Mouse (Mus musculus) CH12.LX (cell line): ENCODE measurements at regions not wholly inside any gene's neighbourhood (a gene's known extent, or its start where the extent isn't known, plus 50 kb on each side); places are given as distances from the start of the nearest gene placed in this dataset.

Source experiments
- DNase-seq: peaks from one replicate; pipeline ENCODE4 v3.0.0-alpha.2; 2013; ENCODE audit errors: extremely low read depth
- H3K27ac ChIP-seq: 2 replicates; pipeline ENCODE4 v1.5.1; 2012; ENCODE audit warnings: low read depth, mild to moderate bottlenecking, control low read depth, moderate library complexity; ENCODE audit not compliant: insufficient read depth
- H3K27me3 ChIP-seq: replicated peaks from 2 replicates; pipeline ENCODE3; 2012; ENCODE audit warnings: inconsistent platforms
- H3K36me3 ChIP-seq, 2 experiments: replicated peaks in 1 of 2; 2 replicates each; pipeline versions ENCODE3 to v1.6.1; 2012; ENCODE audit warnings: inconsistent platforms in 1 of 2, low read length in 1 of 2, mild to moderate bottlenecking in 1 of 2, mixed read lengths in 1 of 2, moderate library complexity in 1 of 2; ENCODE audit not compliant: control insufficient read depth in 1 of 2, insufficient read depth in 1 of 2
- H3K4me1 ChIP-seq, 2 experiments: 2 replicates each; pipeline ENCODE4 v1.6.1; 2012; ENCODE audit warnings: inconsistent platforms in 1 of 2, moderate library complexity in 1 of 2; ENCODE audit not compliant: insufficient read depth in 2 of 2, control insufficient read depth in 1 of 2
- H3K4me2 ChIP-seq: 2 replicates; pipeline ENCODE4 v1.6.1; 2012; ENCODE audit warnings: low read depth, mild to moderate bottlenecking, control low read depth; ENCODE audit not compliant: poor library complexity, insufficient read depth, severe bottlenecking
- H3K4me3 ChIP-seq, 3 experiments: fragments of 150-350 bp in 1 of 3; sonication (generic) in 1 of 3; replicated peaks in 1 of 3; 2 replicates each; pipeline versions ENCODE3 to v1.5.1; 2011 to 2012; ENCODE audit warnings: low read depth in 2 of 3, low read length in 2 of 3, mild to moderate bottlenecking in 2 of 3, moderate library complexity in 2 of 3, control low read depth in 1 of 3, improper control_type of control experiment in 1 of 3, inconsistent platforms in 1 of 3, mixed read lengths in 1 of 3; ENCODE audit not compliant: poor library complexity in 1 of 3
- H3K79me2 ChIP-seq: replicated peaks from 2 replicates; pipeline ENCODE4 v1.6.1; 2012; ENCODE audit warnings: mild to moderate bottlenecking, moderate library complexity; ENCODE audit not compliant: control insufficient read depth, poor library complexity, insufficient read depth, severe bottlenecking; ENCODE audit errors: extremely low read depth
- H3K9ac ChIP-seq: 2 replicates; pipeline ENCODE4 v1.6.1; 2012; ENCODE audit warnings: low read depth, mild to moderate bottlenecking, control low read depth, moderate library complexity; ENCODE audit not compliant: insufficient read depth
- H3K9me3 ChIP-seq: replicated peaks from 2 replicates; pipeline ENCODE3; 2012; ENCODE audit warnings: low read length, inconsistent platforms, mixed read lengths
- BHLHE40 ChIP-seq: IDR thresholded peaks from 2 replicates; pipeline ENCODE4 v1.6.1; 2011; ENCODE audit warnings: mild to moderate bottlenecking, low read depth, low read length, improper control_type of control experiment
- CTCF ChIP-seq, 2 experiments: IDR thresholded peaks in 1 of 2; conservative IDR thresholded peaks in 1 of 2; 2 replicates each; pipeline ENCODE4 v1.5.1; 2011 to 2012; ENCODE audit warnings: low read depth in 2 of 2, low read length in 2 of 2, improper control_type of control experiment in 1 of 2, inconsistent platforms in 1 of 2, mild to moderate bottlenecking in 1 of 2, moderate library complexity in 1 of 2
- ELF1 ChIP-seq: IDR thresholded peaks from 2 replicates; pipeline ENCODE4 v1.6.1; 2014; ENCODE audit warnings: low read depth, mild to moderate bottlenecking, inconsistent platforms, low read length, improper control_type of control experiment
- ETS1 ChIP-seq: conservative IDR thresholded peaks from 2 replicates; pipeline ENCODE4 v1.6.1; 2012; ENCODE audit warnings: low read depth, mild to moderate bottlenecking, inconsistent platforms, low read length, improper control_type of control experiment, moderate library complexity
- GABPA ChIP-seq: IDR thresholded peaks from 2 replicates; pipeline ENCODE4 v1.6.1; 2012; ENCODE audit warnings: low read depth, low read length, improper control_type of control experiment, inconsistent platforms; ENCODE audit not compliant: insufficient replicate concordance
- HCFC1 ChIP-seq: IDR thresholded peaks from 2 replicates; pipeline ENCODE4 v1.6.1; 2012; ENCODE audit warnings: low read depth, mild to moderate bottlenecking, inconsistent platforms, low read length, improper control_type of control experiment
- IRF4 ChIP-seq: IDR thresholded peaks from 2 replicates; pipeline ENCODE4 v1.6.1; 2014; ENCODE audit warnings: low read depth, mild to moderate bottlenecking, inconsistent platforms, low read length, improper control_type of control experiment
- JUN ChIP-seq: IDR thresholded peaks from 2 replicates; pipeline ENCODE4 v1.6.1; 2011; ENCODE audit warnings: low read depth, mild to moderate bottlenecking, low read length, improper control_type of control experiment, moderate library complexity; ENCODE audit not compliant: insufficient read depth
- JUND ChIP-seq: conservative IDR thresholded peaks from 2 replicates; pipeline ENCODE4 v1.6.1; 2011; ENCODE audit warnings: low read depth, low read length, improper control_type of control experiment
- MAFK ChIP-seq: IDR thresholded peaks from 2 replicates; pipeline ENCODE4 v1.6.1; 2011; ENCODE audit warnings: low read length, improper control_type of control experiment; ENCODE audit not compliant: insufficient replicate concordance
- MAZ ChIP-seq: IDR thresholded peaks from 2 replicates; pipeline ENCODE4 v1.6.1; 2012; ENCODE audit warnings: low read depth, mild to moderate bottlenecking, inconsistent platforms, low read length, improper control_type of control experiment, moderate library complexity
- MEF2A ChIP-seq: IDR thresholded peaks from 2 replicates; pipeline ENCODE4 v1.6.1; 2014; ENCODE audit warnings: low read depth, mild to moderate bottlenecking, inconsistent platforms, low read length, improper control_type of control experiment, borderline replicate concordance
- MXI1 ChIP-seq: IDR thresholded peaks from 2 replicates; pipeline ENCODE4 v1.6.1; 2011; ENCODE audit warnings: mild to moderate bottlenecking, low read depth, low read length, improper control_type of control experiment
- NELFE ChIP-seq: IDR thresholded peaks from 2 replicates; pipeline ENCODE4 v1.6.1; 2011; ENCODE audit warnings: low read depth, low read length, improper control_type of control experiment
- PAX5 ChIP-seq: IDR thresholded peaks from 2 replicates; pipeline ENCODE4 v1.6.1; 2012; ENCODE audit warnings: low read length, inconsistent platforms, mixed read lengths
- POLR2A ChIP-seq: IDR thresholded peaks from 2 replicates; pipeline ENCODE4 v1.6.1; 2011; ENCODE audit warnings: low read depth, mild to moderate bottlenecking, improper control_type of control experiment, low read length
- POLR2AphosphoS2 ChIP-seq: IDR thresholded peaks from 2 replicates; pipeline ENCODE4 v1.6.1; 2011; ENCODE audit warnings: low read depth, low read length, improper control_type of control experiment
- RAD21 ChIP-seq: IDR thresholded peaks from 2 replicates; pipeline ENCODE4 v1.6.1; 2011; ENCODE audit warnings: low read depth, mild to moderate bottlenecking, low read length, improper control_type of control experiment, moderate library complexity
- RCOR1 ChIP-seq: conservative IDR thresholded peaks from 2 replicates; pipeline ENCODE4 v1.6.1; 2012; ENCODE audit warnings: low read depth, mild to moderate bottlenecking, inconsistent platforms, low read length, improper control_type of control experiment
- SIN3A ChIP-seq: IDR thresholded peaks from 2 replicates; pipeline ENCODE4 v1.6.1; 2012; ENCODE audit warnings: low read length, improper control_type of control experiment, inconsistent platforms
- SMC3 ChIP-seq: IDR thresholded peaks from 2 replicates; pipeline ENCODE4 v1.6.1; 2011; ENCODE audit warnings: low read depth, low read length, improper control_type of control experiment
- TBP ChIP-seq: conservative IDR thresholded peaks from 2 replicates; pipeline ENCODE4 v1.6.1; 2011; ENCODE audit warnings: low read depth, low read length, improper control_type of control experiment
- TCF12 ChIP-seq: IDR thresholded peaks from 2 replicates; pipeline ENCODE4 v1.6.1; 2014; ENCODE audit warnings: low read depth, mild to moderate bottlenecking, inconsistent platforms, low read length, improper control_type of control experiment
- UBTF ChIP-seq: IDR thresholded peaks from 2 replicates; pipeline ENCODE4 v1.6.1; 2012; ENCODE audit warnings: low read depth, mild to moderate bottlenecking, inconsistent platforms, low read length, improper control_type of control experiment, moderate library complexity
- USF2 ChIP-seq: conservative IDR thresholded peaks from 2 replicates; pipeline ENCODE4 v1.6.1; 2011; ENCODE audit warnings: low read depth, low read length, improper control_type of control experiment
- ZC3H11A ChIP-seq: IDR thresholded peaks from 2 replicates; pipeline ENCODE4 v1.6.1; 2012; ENCODE audit warnings: low read depth, mild to moderate bottlenecking, inconsistent platforms, low read length, improper control_type of control experiment
- ZKSCAN1 ChIP-seq: IDR thresholded peaks from 2 replicates; pipeline ENCODE4 v1.6.1; 2012; ENCODE audit warnings: low read depth, inconsistent platforms, low read length, improper control_type of control experiment, borderline replicate concordance
- ZNF384 ChIP-seq: IDR thresholded peaks from 2 replicates; pipeline ENCODE4 v1.6.1; 2012; ENCODE audit warnings: low read depth, low read length, improper control_type of control experiment, inconsistent platforms
- dilution Hi-C: fragments of 300-500 bp; cut with MboI; formaldehyde crosslinking; loops from 2 replicates; pipeline ENCODE4 v1.14.3; 2020; ENCODE audit warnings: low sequenced_read_pairs; ENCODE audit not compliant: extremely low pct_unique_long_range_greater_than_20kb, extremely low pct_ligation_motif_present
- in situ Hi-C: fragments of 300-500 bp; cut with MboI; formaldehyde crosslinking; loops from 3 replicates; pipeline ENCODE4 v1.14.3; 2019; ENCODE audit warnings: low sequenced_read_pairs, low pct_ligation_motif_present, low pct_unique_long_range_greater_than_20kb, mixed read lengths

DNA sequence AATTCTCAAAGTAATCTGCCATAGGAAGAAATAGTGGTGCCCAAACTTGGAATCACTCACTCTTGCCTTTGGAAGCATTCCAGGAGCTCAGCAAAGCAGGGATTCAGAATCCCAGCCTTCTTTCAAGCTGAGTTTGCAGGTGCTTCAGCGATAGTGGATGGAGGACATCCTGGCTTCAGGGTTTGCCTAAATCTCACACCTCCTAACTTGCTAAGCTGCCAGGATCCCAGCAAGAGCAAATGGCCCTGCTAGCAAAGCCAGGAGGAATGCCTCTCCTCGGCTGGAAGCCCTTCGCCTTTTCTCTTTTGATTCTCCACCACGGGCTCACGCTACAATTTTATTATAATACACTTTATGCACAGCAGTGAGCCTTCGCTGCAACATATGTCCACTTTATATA, 301.0 kb upstream of the Zdhhc25 start:
- Histone ChIP-seq H3K4me3 (no peak overlapping the region), H3K27me3 (no peaks in the 10 kb centered on the region), H3K4me1 (no peaks in the 10 kb centered on the region), H3K79me2 (no peaks in the 10 kb centered on the region), H3K36me3 (no peaks in the 10 kb centered on the region), H3K9me3 (peaks cover 79% of the 10 kb centered on the region), H3K4me2 (no peak overlapping the region), H3K9ac (no peak overlapping the region), H3K27ac (no peak overlapping the region)
- dilution Hi-C loops = no loop called here
- in situ Hi-C loops = no loop called here
- TF ChIP-seq BHLHE40 = no peak
- TF ChIP-seq PAX5 = no peak
- no peak for TF ChIP-seq MAFK
- TF ChIP-seq POLR2AphosphoS2 = no peak
- no peak for TF ChIP-seq GABPA
- TF ChIP-seq SIN3A = no peak
- no peak for TF ChIP-seq JUN
- no peak for TF ChIP-seq NELFE
- no peak for TF ChIP-seq IRF4
- no peak for TF ChIP-seq ETS1
- TF ChIP-seq ZNF384 = no peak
- no peak for TF ChIP-seq ELF1
- TF ChIP-seq UBTF = no peak
- no peak for TF ChIP-seq USF2
- TF ChIP-seq POLR2A = no peak
- no peak for TF ChIP-seq SMC3
- no peak for TF ChIP-seq TBP
- TF ChIP-seq MAZ = no peak
- DNase-seq = no peak

DNA sequence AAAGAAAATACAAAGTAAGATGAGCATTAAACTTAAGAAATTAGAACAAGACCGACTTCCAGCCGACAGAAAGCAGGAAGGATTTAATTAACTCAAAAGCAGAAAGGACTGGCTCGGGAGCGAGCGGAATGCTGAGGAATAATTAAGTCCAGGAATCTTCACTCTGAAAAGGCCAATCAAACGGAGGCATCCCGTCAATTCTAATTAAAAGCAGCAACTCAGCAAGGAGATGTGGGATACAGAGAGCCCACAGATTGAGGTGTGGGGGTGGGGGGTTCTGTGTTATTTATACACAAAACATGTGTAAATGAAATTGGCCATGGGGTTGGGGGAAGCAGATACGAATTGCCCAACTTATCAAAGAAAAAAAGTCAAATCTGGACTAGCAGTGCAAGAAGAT, 288.9 kb upstream of the Zdhhc25 start:
- Histone ChIP-seq H3K4me2 (no peak overlapping the region), H3K79me2 (no peaks in the 10 kb centered on the region), H3K36me3 (no peaks in the 10 kb centered on the region), H3K4me1 (no peaks in the 10 kb centered on the region), H3K27me3 (no peaks in the 10 kb centered on the region), H3K4me3 (no peak overlapping the region), H3K27ac (no peak overlapping the region), H3K9me3 (peaks cover 64% of the 10 kb centered on the region), H3K9ac (no peak overlapping the region)
- in situ Hi-C loops = loop anchor here (25.0 kb wide), 1 partner anchor 226 kb away; no protein-coding TSS in a partner anchor
- dilution Hi-C loops = no loop called here
- TF ChIP-seq RAD21 = no peak
- TF ChIP-seq ZC3H11A = no peak
- no peak for TF ChIP-seq TCF12
- no peak for TF ChIP-seq JUND
- no peak for TF ChIP-seq ZKSCAN1
- no peak for TF ChIP-seq RCOR1
- no peak for TF ChIP-seq MEF2A
- TF ChIP-seq HCFC1 = no peak
- no peak for TF ChIP-seq MXI1
- no peak for TF ChIP-seq MAFK
- no peak for TF ChIP-seq CTCF (conservative IDR thresholded peaks at IDR 0.05 in 1 of 2, IDR thresholded peaks at IDR 0.05 in 1 of 2; ENCODE audit: low read depth in 2 of 2, low read length in 2 of 2)
- TF ChIP-seq GABPA = no peak
- no peak for TF ChIP-seq JUN
- TF ChIP-seq POLR2AphosphoS2 = no peak
- DNase-seq = no peak
